11 mouse cellular contexts compared by ENCODE assay signal in genomic region chr10:40447295-40447694, GRCm38 (mm10).
DNase-seq lines count a peak whose midpoint lies in the region; ATAC-seq lines count a peak whose summit lies in the region.
"Had no signal": no experiment of that assay in that cellular context is flagged by ENCODE, and none has a peak within 500 bp of the region (broad histone marks: within the 10 kb centered on the region; RNA-seq: fewer than 3 reads in every experiment).

No protein-coding gene starts in this region.

- H3K4me3 ChIP-seq in liver, embryonic 13.5 days (replicated peaks): no peak overlapping the region
- H3K4me3 ChIP-seq in neural tube, embryonic 15.5 days (replicated peaks): no peak overlapping the region
- H3K4me3 ChIP-seq: erythroblast, embryonic 14.5 days had no signal

- H3K4me1 ChIP-seq in liver, embryonic 13.5 days (replicated peaks): peaks cover 28% of the 10 kb centered on the region
- H3K4me1 ChIP-seq in neural tube, embryonic 15.5 days: peaks cover 32% of the 10 kb centered on the region

- peak; percentile 19 to 28 for DNase-seq in cerebellum, postnatal 25 days
- no peak for DNase-seq in cerebellum, adult 8-10 months
- DNase-seq in liver, embryonic 13.5 days: no peak
- DNase-seq in liver: no peak
- no peak for DNase-seq in layer of hippocampus, postnatal 25 days (ENCODE audit: extremely low spot score in 1 of 2, low spot score in 1 of 2)
- DNase-seq: kidney, adult 2 months had no signal

- no peak for ATAC-seq in liver, embryonic 13.5 days (ENCODE audit: low read depth)
- ATAC-seq in granulocyte monocyte progenitor cell, adult 5-6 weeks (replicated peaks; ENCODE audit: poor library complexity, severe bottlenecking): peak; percentile 68
- ATAC-seq in neural tube, embryonic 15.5 days (ENCODE audit: low FRiP score): peak; percentile 51
- ATAC-seq in erythroblast, adult 5-6 weeks (replicated peaks; ENCODE audit: low FRiP score, poor library complexity, severe bottlenecking): no peak

- H3K9ac ChIP-seq in liver, embryonic 13.5 days: no peak overlapping the region
- no peak overlapping the region for H3K9ac ChIP-seq in neural tube, embryonic 15.5 days (replicated peaks)
- H3K9ac ChIP-seq: lung, embryonic 14.5 days had no signal

- no peaks in the 10 kb centered on the region for H3K27me3 ChIP-seq in liver, embryonic 13.5 days
- no peaks in the 10 kb centered on the region for H3K27me3 ChIP-seq in neural tube, embryonic 15.5 days (replicated peaks)

- H3K27ac ChIP-seq in liver, embryonic 13.5 days: peak overlapping the region; percentile 23
- peak overlapping the region; percentile 74 for H3K27ac ChIP-seq in neural tube, embryonic 15.5 days (replicated peaks)

- no peaks in the 10 kb centered on the region for H3K9me3 ChIP-seq in liver, embryonic 13.5 days (replicated peaks)
- no peaks in the 10 kb centered on the region for H3K9me3 ChIP-seq in neural tube, embryonic 15.5 days (replicated peaks)

- WGBS in liver, embryonic 13.5 days (ENCODE audit: insufficient replicate concordance): 47% methylated on average over 3 of the region's 3 CpGs
- WGBS in neural tube, embryonic 15.5 days: 62% methylated on average over 3 of the region's 3 CpGs

- H3K4me2 ChIP-seq in liver, embryonic 13.5 days: no peak overlapping the region
- no peak overlapping the region for H3K4me2 ChIP-seq in neural tube, embryonic 15.5 days
- H3K4me2 ChIP-seq: lung, embryonic 14.5 days had no signal

- H3K36me3 ChIP-seq in liver, embryonic 13.5 days: no peaks in the 10 kb centered on the region
- H3K36me3 ChIP-seq in neural tube, embryonic 15.5 days: no peaks in the 10 kb centered on the region

Comparison
In these comparisons a context has a peak if more than half of its experiments do, and no peak if none do; other contexts are left out.
1. DNase-seq: peak in cerebellum, postnatal 25 days (2 of 2); none in cerebellum, adult 8-10 months (single experiment), liver, embryonic 13.5 days (single experiment), liver (single experiment) and layer of hippocampus, postnatal 25 days (0 of 2).
2. ATAC-seq: peak in granulocyte monocyte progenitor cell, adult 5-6 weeks (single experiment) and neural tube, embryonic 15.5 days (single experiment); none in liver, embryonic 13.5 days (single experiment) and erythroblast, adult 5-6 weeks (single experiment).